8 mouse cellular contexts compared by ENCODE assay signal in genomic region chr9:94533641-94534040, GRCm38 (mm10). TPM values are rescaled to one million over a fixed set of nuclear protein-coding genes. Genes with fewer than 3 reads are reported as not detected.
A peak's percentile ranks its signal among the peaks of the same experiment; 100 is the strongest.
DNase-seq lines count a peak whose midpoint lies in the region; ATAC-seq and TF ChIP-seq lines count a peak whose summit lies in the region.

No protein-coding gene starts in this region.

- no peak for TF ChIP-seq CTCF in cerebellum, adult 2 months (IDR thresholded peaks at IDR 0.05; ENCODE audit: borderline replicate concordance, insufficient read depth, low read depth, low read length)
- TF ChIP-seq CTCF in thymus, adult 2 months (IDR thresholded peaks at IDR 0.05; ENCODE audit: borderline replicate concordance, control insufficient read depth, extremely low read depth, insufficient read depth, low read length, poor library complexity): no peak

- ATAC-seq in cerebellum, adult (ENCODE audit: insufficient number of reproducible peaks, low FRiP score, low TSS enrichment): no peak
- ATAC-seq in forebrain, embryonic 14.5 days: no peak
- no peak for ATAC-seq in liver, embryonic 15.5 days (ENCODE audit: insufficient read depth)

- peak overlapping the region; percentile 63; the same call in 1 of the 2 replicates for H3K27ac ChIP-seq in cerebellum, adult 2 months (ENCODE audit: insufficient read depth, low read length)
- no peak overlapping the region for H3K27ac ChIP-seq in forebrain, embryonic 14.5 days (ENCODE audit: low read depth, low read length)
- H3K27ac ChIP-seq in liver, embryonic 15.5 days (replicated peaks): no peak overlapping the region
- H3K27ac ChIP-seq in thymus, adult 2 months (ENCODE audit: control insufficient read depth, insufficient read depth, low read length): no peak overlapping the region

- peak overlapping the region; percentile 41 for H3K4me2 ChIP-seq in forebrain, embryonic 14.5 days (ENCODE audit: low read length)
- peak overlapping the region; percentile 27; the same call in 1 of the 2 replicates for H3K4me2 ChIP-seq in liver, embryonic 15.5 days

- DNase-seq in cerebellum, adult 2 months: peak; percentile 51 to 66
- DNase-seq in CD4-positive helper T cell, adult 2 months (ENCODE audit: low read depth, low spot score): peak; percentile 55
- peak; percentile 24 for DNase-seq in forebrain, embryonic 14.5 days (ENCODE audit: low spot score)
- peak; percentile 46 for DNase-seq in thymus, adult 2 months
- DNase-seq in urinary bladder, postnatal 14 days (ENCODE audit: low spot score): no peak
- no peak for DNase-seq in layer of hippocampus, postnatal 14 days (ENCODE audit: low spot score in 2 of 2)

- TF ChIP-seq POLR2A in cerebellum, adult 2 months (IDR thresholded peaks at IDR 0.05; ENCODE audit: borderline replicate concordance, insufficient read depth, low read length): peak; percentile 23; the same call in 1 of the 2 replicates
- no peak for TF ChIP-seq POLR2A in thymus, adult 2 months (IDR thresholded peaks at IDR 0.05; ENCODE audit: control insufficient read depth, extremely low read depth, insufficient read depth, low read length, poor library complexity)

- peak overlapping the region; percentile 54 for H3K9ac ChIP-seq in forebrain, embryonic 14.5 days (ENCODE audit: low read length)
- H3K9ac ChIP-seq in liver, embryonic 15.5 days: no peak overlapping the region

- WGBS in cerebellum, adult 2 months: 5% methylated on average over 4 of the region's 4 CpGs
- WGBS in forebrain, embryonic 14.5 days: 21% methylated on average over 4 of the region's 4 CpGs
- 12% methylated on average over 4 of the region's 4 CpGs for WGBS in liver, embryonic 15.5 days (ENCODE audit: insufficient replicate concordance)
- 20% methylated on average over 4 of the region's 4 CpGs for WGBS in thymus, adult 2 months

- H3K4me1 ChIP-seq in cerebellum, adult 2 months (ENCODE audit: control insufficient read depth, insufficient read depth, low read length): no peaks in the 10 kb centered on the region; the same call in none of the 2 replicates
- H3K4me1 ChIP-seq in forebrain, embryonic 14.5 days (ENCODE audit: control insufficient read depth, insufficient read depth, low read length): peaks cover 20% of the 10 kb centered on the region; the same call in 1 of the 2 replicates
- H3K4me1 ChIP-seq in liver, embryonic 15.5 days (replicated peaks): peaks cover 37% of the 10 kb centered on the region
- peaks cover 2% of the 10 kb centered on the region; the same call in 1 of the 2 replicates for H3K4me1 ChIP-seq in thymus, adult 2 months (replicated peaks; ENCODE audit: control insufficient read depth, insufficient read depth, low read length)

- H3K4me3 ChIP-seq in cerebellum, adult 2 months (replicated peaks; ENCODE audit: insufficient read depth, low read depth, low read length): peak overlapping the region; percentile 80
- peak overlapping the region; percentile 14; the same call in 1 of the 2 replicates for H3K4me3 ChIP-seq in forebrain, embryonic 14.5 days (ENCODE audit: low read depth, low read length)
- no peak overlapping the region for H3K4me3 ChIP-seq in liver, embryonic 15.5 days (replicated peaks)
- H3K4me3 ChIP-seq in thymus, adult 2 months (ENCODE audit: control insufficient read depth, insufficient read depth, low read length): no peak overlapping the region

- H3K36me3 ChIP-seq in forebrain, embryonic 14.5 days (ENCODE audit: control insufficient read depth, insufficient read depth, low read length): no peaks in the 10 kb centered on the region
- H3K36me3 ChIP-seq in liver, embryonic 15.5 days (replicated peaks): no peaks in the 10 kb centered on the region
- no peaks in the 10 kb centered on the region for H3K36me3 ChIP-seq in thymus, adult 2 months (ENCODE audit: control insufficient read depth, insufficient read depth, low read length)

- H3K9me3 ChIP-seq in forebrain, embryonic 14.5 days (replicated peaks; ENCODE audit: control insufficient read depth, low read length): no peaks in the 10 kb centered on the region
- no peaks in the 10 kb centered on the region for H3K9me3 ChIP-seq in liver, embryonic 15.5 days (replicated peaks)

- H3K27me3 ChIP-seq in cerebellum, adult 2 months (ENCODE audit: control insufficient read depth, insufficient read depth, low read length): no peaks in the 10 kb centered on the region
- H3K27me3 ChIP-seq in forebrain, embryonic 14.5 days (replicated peaks; ENCODE audit: control insufficient read depth, insufficient read depth, low read length): no peaks in the 10 kb centered on the region
- H3K27me3 ChIP-seq in liver, embryonic 15.5 days: no peaks in the 10 kb centered on the region
- H3K27me3 ChIP-seq in thymus, adult 2 months (ENCODE audit: control insufficient read depth, insufficient read depth, low read length): no peaks in the 10 kb centered on the region

RNA-seq across cellular contexts. Expression of gene 1190002N15Rik, which starts 4.2 kb away (rescaled TPM):
- 71.6 and 82.3 TPM in 2 replicates for polyA plus RNA-seq in cerebellum, adult 2 months (2012; rRNA removed)
- 6.6 and 7.0 TPM in 2 replicates for polyA plus RNA-seq in forebrain, embryonic 14.5 days (2014; fragmentation: Nextera tagmentation; extraction: Ambion mirVana)
- polyA plus RNA-seq in liver, embryonic 15.5 days (2015; fragmentation: Nextera tagmentation; extraction: Ambion mirVana): 8.5 and 10.1 TPM in 2 replicates
- 22.4 and 26.8 TPM in 2 replicates for polyA plus RNA-seq in thymus, adult 2 months (2012; rRNA removed)
- 10 to 100 TPM; 14.1 to 15.3 TPM for total RNA-seq in layer of hippocampus, postnatal 14 days (2021)

Comparison
In these comparisons a context has a peak if more than half of its experiments do, and no peak if none do; other contexts are left out.
1. DNase-seq: peak in cerebellum, adult 2 months (2 of 2), CD4-positive helper T cell, adult 2 months (single experiment), forebrain, embryonic 14.5 days (single experiment) and thymus, adult 2 months (single experiment); none in urinary bladder, postnatal 14 days (single experiment) and layer of hippocampus, postnatal 14 days (0 of 2).
2. H3K4me3 ChIP-seq: peak in cerebellum, adult 2 months (single experiment) and forebrain, embryonic 14.5 days (single experiment); none in liver, embryonic 15.5 days (single experiment) and thymus, adult 2 months (single experiment).